Mouse (Mus musculus) 3T3-L1 (cell line): ENCODE measurements around the gene Dnajc16.
A peak's percentile ranks its signal among the peaks of the same experiment; 100 is the strongest.

ENCODE experiments used
- DNase-seq: peaks from one replicate; pipeline ENCODE4 v3.0.0-alpha.2; 2015; ENCODE audit warnings: low read depth, low spot score

Dnajc16 gene

DNA sequence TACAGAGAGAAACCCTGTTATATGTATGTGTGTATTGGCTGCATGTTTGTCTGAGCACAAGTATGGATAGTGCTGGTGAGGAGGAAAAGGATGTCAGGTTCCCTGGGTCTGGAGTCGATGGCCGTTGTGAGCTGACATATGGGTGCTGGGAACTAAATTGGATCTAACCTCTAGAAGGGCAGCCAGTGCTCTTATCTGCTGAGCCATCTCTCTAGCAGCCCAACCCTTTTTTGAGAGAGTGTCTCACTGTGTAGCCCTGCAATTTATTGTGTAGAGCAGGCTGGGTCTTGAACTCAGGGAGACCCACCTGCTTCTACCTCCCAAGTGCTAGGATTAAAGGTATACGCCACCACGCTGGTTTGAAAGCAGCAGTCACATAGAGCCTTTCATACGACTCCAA is 65.5 kb downstream of the Dnajc16 start:
- DNase-seq = no peak

DNA sequence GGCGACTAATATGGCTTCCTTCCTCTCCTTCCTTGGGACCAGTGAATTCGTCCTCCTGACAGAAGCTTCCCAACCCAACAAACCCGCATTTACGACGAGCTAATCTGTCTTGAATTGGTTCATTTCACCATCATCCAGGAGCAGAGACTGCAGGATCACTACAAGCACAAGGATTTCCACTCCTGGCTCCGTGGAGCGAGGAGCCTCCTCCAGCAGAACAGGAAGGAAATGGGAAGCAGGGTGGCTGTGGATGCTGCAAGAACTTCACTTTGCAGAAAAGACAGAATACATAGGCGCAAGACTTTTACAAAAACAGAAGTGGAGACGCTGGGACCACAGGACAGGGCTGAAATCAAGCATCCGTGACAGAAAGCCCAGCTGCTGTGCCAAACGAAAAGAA is 66.1 kb downstream of the Dnajc16 start:
- DNase-seq = no peak

DNA sequence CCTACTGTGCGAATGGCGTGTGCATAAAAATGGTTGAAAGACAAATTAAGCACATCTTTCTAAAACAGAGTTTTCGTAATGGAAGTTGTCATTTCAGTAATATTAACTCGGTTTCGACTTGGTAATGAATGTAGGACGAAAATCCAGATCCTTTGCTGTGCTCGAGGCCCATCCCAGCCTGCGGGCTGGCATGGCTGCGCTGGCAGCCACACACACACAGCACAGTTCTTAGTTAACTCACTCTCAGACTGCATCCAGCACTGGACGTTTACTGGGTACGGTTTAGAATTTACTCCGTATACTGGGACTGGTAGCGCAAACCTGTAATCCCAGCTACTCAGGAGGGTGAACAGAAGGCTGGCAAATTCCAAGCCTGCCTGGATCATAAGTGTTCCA is 67.1 kb downstream of the Dnajc16 start:
- DNase-seq = no peak

DNA sequence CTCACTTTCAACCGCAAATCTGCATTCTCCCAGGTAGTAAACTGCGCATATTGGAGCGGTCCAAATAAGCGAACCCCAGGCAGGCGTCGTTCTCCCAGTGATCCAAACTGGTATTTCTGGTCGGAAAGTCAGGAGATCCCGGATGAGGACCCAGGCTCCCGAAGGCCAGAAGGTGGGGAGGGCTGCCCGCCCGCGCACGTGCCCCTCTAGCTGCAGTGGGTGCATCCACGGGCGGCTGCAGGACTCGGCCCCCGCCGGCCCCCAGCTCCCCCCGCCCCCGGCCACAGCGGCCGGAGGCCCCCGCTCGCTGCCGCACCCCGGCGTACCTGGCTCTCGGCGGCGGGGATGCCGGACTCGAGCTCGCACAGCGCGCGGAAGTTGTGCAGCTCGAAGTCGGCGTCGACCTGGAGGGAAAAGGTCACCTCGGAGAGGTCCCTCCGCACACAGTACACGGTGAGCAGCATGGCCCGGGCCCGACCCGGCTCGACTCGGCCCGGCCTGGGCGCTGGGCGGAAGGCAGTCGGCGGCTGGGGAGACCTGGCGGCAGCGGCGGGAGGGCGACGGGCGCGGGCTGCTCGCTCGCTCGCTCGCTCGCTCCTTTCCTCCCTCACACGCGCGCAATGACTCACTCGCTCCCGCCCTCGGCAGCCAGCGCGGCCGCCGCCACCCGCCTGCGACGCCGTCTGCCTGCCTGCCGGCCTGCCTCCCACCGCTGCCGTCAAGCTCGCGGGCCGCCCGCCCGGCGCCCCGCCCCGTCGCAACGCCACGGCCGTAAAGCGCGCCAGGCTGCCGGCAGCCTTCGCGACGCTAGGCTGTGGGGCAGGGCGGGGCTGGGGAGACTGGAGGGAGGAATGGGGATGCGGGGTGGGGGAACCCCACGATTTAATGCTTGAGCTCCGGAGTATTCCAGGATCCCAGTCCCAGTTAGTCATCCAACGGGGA is 67.7 kb downstream of the Dnajc16 start, which contains the start of gene Ddi2:
Gene Ddi2, minus strand, starts transcription at position 689 of the 942 bp plus-strand sequence.
- DNase-seq = peak; percentile 78

DNA sequence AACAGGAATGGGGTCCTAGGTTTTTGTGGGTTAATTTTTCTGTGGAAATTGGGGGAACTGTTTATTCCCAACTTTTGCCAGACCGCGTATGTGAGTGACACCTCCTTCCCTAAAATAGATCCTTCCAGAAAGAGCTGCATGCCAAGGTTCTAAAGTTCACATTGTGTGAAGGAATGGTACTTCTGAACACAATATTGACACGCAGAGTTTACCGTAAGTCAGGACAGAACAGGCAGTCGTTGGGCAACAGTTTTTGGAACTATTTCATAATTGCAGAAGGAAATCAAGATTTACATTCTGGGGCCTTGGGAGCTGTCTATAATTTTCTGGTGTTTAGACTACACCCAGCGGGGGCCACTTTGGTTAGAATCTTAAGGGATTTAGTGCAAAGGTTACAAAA is 68.8 kb downstream of the Dnajc16 start:
- peak; percentile 23 for DNase-seq

DNA sequence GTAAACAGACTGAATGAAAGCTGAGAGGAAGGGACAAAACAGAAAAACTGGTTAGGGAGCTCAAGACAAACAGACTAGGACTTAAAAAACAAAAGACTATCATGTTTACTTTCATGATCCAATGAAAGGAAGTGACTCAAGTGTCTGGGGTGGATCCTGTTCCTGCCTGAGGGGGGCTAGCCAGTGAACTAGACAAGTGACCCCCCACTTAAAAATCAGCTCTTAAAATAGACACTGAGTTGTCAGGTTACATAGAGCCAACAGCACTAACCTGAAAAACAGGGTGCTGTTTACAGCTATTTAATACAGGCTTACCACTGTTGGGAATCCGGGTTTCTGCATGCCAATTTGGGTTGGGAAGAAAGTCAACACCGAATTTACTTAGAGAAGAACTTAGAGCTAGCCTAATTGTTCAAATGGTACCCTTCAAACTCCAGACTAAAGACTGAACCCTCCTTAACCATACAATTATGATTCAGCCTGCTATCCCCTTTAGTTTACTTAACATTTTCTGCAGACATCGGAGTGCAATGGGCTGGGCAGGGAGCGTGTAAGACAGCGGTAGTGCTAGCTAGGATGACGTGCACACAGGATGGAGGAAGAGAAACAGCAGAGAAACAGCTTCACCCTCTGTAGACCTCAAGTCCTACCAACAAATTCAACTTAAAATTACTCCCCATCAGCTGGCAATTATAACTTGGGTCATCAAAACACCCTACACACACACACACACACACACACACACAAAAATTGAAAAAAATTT is 69.8 kb downstream of the Dnajc16 start:
- DNase-seq = no peak

DNA sequence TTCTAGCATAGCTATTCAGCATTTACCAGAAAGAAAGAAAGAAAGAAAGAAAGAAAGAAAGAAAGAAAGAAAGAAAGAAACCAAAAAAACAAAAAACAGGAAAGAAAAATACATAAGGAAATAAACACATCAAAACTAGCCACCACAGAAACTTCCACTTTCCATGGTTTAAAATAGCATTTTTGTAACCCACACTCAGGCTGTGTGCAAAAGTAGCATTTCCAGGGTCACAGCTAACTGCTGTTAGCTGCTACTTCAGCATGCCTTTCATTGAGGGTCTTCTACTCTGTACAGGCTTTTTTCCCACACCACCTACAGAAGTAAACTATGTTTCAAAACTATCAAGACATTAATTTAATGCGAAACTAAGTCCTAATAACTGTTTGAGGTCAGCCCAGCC is 71.4 kb downstream of the Dnajc16 start:
- DNase-seq = no peak

DNA sequence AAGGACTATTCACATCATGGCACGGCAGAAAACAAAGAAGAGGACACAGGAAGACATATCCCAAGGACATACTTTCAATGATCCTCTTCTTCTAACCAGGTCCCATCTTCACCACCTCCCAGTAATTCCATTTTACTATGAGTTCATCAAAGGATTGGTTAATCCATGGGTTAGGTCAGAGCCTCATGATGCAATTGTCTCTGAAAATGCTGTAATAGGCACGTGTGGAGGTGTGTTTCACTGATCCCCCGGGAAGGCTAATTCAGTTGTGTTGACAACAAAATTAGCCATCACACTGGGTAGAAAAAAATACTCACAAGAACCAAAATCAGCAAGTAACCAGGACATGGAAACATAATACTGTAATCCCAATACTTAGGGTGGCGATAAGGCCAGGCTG is 73.1 kb downstream of the Dnajc16 start:
- DNase-seq = peak; percentile 26

DNA sequence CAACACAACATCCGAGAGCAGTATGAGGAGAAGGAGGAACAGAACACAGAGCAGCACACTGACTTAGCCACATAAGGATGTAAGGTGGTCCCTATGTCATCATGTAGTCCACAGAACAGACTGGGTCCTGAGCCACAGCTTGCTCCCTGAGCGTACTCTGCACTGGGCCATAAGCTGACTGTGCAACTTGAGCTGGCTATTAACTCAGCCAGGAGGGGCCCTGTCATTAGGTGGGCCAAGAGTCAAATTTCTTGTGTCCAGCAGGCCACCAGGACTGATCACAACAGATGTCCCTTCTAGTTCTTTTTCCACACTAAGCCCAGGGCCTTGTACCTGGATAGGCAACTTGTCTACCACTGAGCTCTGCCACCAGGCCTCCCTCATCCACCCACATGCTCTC is 75.7 kb downstream of the Dnajc16 start:
- no peak for DNase-seq

DNA sequence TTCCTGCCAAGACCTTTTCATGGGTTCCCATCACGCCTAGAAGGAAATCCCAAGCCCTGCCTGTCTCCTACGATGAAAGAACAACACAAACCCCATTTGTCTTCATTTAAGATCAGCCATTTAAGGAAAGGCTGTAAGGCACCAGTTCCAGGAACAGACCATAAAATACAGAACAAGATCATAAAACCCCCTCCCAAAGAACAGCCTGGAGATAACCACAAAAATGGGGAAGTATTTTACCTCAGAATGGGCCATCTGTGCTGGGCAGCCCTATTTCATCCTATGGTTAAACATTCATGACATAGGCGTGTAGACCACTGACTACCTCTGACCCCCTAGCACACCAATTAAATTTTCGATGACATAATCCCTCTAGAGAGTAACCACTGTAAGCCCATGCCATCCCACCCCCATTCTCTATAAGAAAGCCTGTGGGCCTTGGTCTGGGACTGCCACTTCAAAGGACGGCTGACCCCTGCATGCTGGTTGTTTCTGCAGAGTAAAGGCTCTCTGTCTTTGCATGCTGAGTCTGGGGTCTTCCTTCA is 77.1 kb downstream of the Dnajc16 start:
- DNase-seq = no peak

DNA sequence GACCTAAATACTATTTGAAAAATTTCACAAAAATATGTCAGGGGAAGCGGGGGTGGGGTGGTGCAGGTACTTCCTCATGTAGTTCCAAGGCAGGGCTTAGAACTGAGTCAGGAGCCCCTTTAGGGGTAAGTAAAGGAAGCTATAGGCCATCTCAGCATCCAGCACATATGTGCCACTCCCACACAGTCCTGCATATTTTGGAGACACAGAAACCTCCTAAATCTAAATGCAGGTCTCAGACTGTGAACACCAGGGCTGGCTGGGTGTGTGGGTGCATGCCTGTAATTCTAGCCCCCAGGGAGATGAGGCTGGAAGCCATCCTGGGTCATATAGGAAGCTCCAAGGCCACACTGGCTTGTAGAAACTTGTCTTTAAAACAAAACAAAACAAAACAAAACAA is 79.5 kb downstream of the Dnajc16 start:
- no peak for DNase-seq
